Mouse (Mus musculus) layer of hippocampus, adult 6 months (tissue): ENCODE results near the gene Spag6l. TPM values are rescaled to one million over a fixed set of nuclear protein-coding genes. Genes with fewer than 3 reads are reported as not detected.

Source experiments
- long read RNA-seq, 2 experiments: library from polyadenylated mRNA; unstranded; transcript quantifications; one replicate each; pipeline ENCODE4 v2.0.0; 2019 to 2020
- polyA plus RNA-seq: library from polyadenylated mRNA; unstranded; fragments of <200 nt; fragmentation: Nextera tagmentation; gene quantifications from 2 replicates; pipeline ENCODE4 v1.2.3, GENCODE M21; 2021

Spag6l gene
- polyA plus RNA-seq, result 9.5 and 12.1 TPM in 2 replicates
- long read RNA-seq, experiment 1, transcript Spag6l-201 (11 exons, 2,416 nt), result major isoform, 19 of 25 reads
- long read RNA-seq, experiment 1, partial matches to known transcripts, result 1 of 25 reads
- long read RNA-seq, experiment 1, other reads (novel, unspliced or antisense), result 3 of 25 reads
- long read RNA-seq, experiment 2, transcript Spag6l-201 (11 exons, 2,416 nt), result major isoform, 33 of 49 reads
- long read RNA-seq, experiment 2, partial matches to known transcripts, result 4 of 49 reads
- long read RNA-seq, experiment 2, other reads (novel, unspliced or antisense), result 11 of 49 reads

DNA sequence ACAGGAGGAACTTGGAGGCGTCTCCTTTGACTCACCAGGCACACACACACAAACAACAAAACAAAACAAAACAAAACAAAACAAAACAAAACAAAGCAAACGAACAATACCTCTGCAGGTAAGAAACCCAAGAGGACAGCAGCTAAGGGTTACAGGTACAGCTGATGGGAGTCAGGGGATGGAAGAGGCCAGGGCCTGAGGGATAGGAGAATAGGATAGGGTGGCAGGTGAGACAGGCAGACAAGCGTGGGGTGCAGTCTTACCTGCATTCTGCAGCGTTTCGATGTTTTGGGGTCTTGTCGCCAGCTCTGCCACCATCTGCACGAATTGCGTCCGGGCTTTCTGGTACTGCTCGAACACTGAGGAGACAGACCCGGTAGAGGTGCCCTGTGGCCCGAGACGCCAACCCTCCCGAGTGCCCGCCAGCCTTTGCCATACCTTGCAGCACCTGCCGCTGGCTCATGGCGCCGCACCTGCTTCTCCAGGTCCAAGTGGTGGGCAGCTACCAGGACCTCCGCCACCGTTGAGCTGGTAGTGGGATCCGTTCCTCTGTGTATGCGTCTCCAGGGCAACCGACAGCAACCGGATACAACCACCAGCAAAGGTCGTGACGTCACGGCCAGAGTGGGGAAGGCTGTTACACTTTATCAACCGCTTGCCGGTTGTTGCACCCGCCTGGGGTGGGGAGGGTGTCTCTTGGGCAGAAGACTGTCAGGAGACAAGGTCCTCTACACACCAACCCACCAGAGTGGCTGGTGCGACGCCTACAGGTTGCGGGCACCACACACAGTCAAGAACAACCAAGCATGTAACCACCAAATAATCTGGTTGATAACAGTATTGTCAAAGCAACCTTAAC is at the start of gene Spag6l:
TSS of gene Spag6l (minus strand) at position 700 of the 859 bp plus-strand sequence.

DNA sequence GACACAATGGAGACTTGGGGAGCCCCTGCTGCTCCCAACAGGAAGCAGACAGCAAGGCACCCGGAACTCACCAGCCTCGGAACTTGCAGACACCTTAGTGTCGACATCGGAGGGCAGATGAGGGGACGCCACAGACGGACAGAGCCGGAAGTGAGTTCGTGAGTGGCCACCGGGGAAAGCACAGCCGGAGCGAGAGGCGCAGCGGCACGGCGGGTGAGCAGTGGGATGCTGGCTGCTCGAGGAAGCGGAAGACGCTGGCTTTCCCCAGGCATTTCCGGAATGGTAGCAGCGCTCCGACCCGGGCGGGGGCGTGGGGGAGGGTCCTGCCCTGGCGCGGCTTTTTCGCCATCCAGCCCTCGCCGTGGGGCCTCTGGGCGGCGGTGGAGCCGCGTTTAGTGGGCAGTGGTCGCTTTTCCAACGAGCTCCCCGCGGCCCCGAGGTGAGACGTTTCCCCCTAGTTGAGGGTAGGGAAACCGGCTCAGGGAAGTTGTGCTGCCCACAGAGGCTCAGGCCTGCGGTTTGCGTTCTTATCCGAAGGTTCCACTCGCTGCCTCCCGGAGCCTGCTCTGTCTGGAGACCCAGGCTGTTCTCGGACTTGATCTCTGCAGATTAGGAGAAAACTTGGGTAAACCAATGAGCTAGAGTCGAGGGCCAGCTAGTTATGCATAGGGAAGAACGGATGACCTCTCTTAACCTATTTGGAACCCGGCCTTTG is 41.5 kb upstream of the Spag6l start, which contains the start of the genes Top3b and Vpreb1:
TSS of gene Top3b (plus strand) at position 120 of the 715 bp plus-strand sequence.
TSS of gene Vpreb1 (minus strand) at position 227 of the 715 bp plus-strand sequence.

DNA sequence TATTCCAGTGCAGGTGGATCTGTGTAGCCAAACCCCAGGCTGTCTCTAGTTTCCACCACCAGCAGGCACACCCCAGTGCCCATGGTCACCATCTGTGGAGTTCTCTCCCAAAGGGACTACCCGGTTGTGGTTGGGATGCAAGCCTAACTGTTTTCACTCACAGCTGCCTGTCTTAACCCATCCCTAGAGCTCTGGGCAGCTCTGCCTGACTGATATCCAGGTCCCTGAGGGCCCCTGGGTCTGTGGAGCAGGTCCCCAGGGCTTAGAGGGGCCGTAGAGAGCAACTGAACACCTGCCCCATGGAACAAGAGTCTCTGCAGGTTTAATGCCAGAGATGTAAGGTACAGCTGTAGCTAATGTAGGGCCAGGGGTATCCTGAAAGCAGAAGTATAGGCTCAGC is 34.7 kb upstream of the Spag6l start, which contains the start of gene Igll1:
TSS of gene Igll1 (minus strand) at position 8 of the 400 bp plus-strand sequence.

Other genes with a start within 250 kb of the Spag6l start
- gene Fgd4, start 228.9 kb downstream of the Spag6l start, polyA plus RNA-seq, result 4.1 and 5.5 TPM in 2 replicates
- not detected in 2 replicates for gene Olfr19, start 153.1 kb downstream of the Spag6l start, polyA plus RNA-seq
- gene Igll1, start 34.5 kb upstream of the Spag6l start, polyA plus RNA-seq, result not detected in 2 replicates
- gene Top3b, start 41.3 kb upstream of the Spag6l start, polyA plus RNA-seq, result 23.7 and 26.3 TPM in 2 replicates
- 0.77 and 1.7 TPM in 2 replicates for gene Vpreb1, start 41.4 kb upstream of the Spag6l start, polyA plus RNA-seq
- 6.8 and 8.5 TPM in 2 replicates for gene Ppm1f, start 67.0 kb upstream of the Spag6l start, polyA plus RNA-seq
- gene Mapk1, start 153.9 kb upstream of the Spag6l start, polyA plus RNA-seq, result 138 and 148 TPM in 2 replicates
- 23.7 and 29.0 TPM in 2 replicates for gene Ypel1, start 240.2 kb upstream of the Spag6l start, polyA plus RNA-seq